Mouse (Mus musculus): Measurements from ENCODE around the gene Lhfp. TPM values are rescaled to one million over a fixed set of nuclear protein-coding genes. Genes with fewer than 3 reads are reported as not detected.

Lhfp gene
- total and polyA plus RNA-seq, 2 experiments, result 10.6 to 15.3 TPM

- TF ChIP-seq CTCF (IDR thresholded peaks at IDR 0.05; ENCODE audit: low read depth, low read length) (no peak), POLR2A (IDR thresholded peaks at IDR 0.05; ENCODE audit: extremely low read depth, insufficient read depth, low read length) (no peak)
- no peak for DNase-seq (ENCODE audit: extremely low read depth, low read depth, low spot score)
- Histone ChIP-seq H3K27ac (replicated peaks; ENCODE audit: insufficient read depth, low read depth, low read length) (no peak overlapping the region), H3K36me3 (ENCODE audit: control insufficient read depth, insufficient read depth, low read length) (no peaks in the 10 kb centered on the region), H3K27me3 (ENCODE audit: control insufficient read depth, insufficient read depth, low read length) (no peaks in the 10 kb centered on the region), H3K4me3 (ENCODE audit: insufficient read depth, low read depth, low read length) (no peak overlapping the region), H3K79me2 (ENCODE audit: control insufficient read depth, insufficient read depth, low read length) (no peaks in the 10 kb centered on the region), H3K4me1 (ENCODE audit: control insufficient read depth, insufficient read depth, low read length) (no peaks in the 10 kb centered on the region), H3K9ac (ENCODE audit: low read depth, low read length) (no peak overlapping the region)
- 86% methylated on average over 6 of the region's 6 CpGs for WGBS
Measured at GRCm38 (mm10) chr3:53119978-53120377, 78.7 kb downstream of the Lhfp start.

- Histone ChIP-seq H3K79me2 (ENCODE audit: control insufficient read depth, insufficient read depth, low read length) (no peaks in the 10 kb centered on the region), H3K9ac (ENCODE audit: low read depth, low read length) (no peak overlapping the region), H3K4me1 (ENCODE audit: control insufficient read depth, insufficient read depth, low read length) (no peaks in the 10 kb centered on the region), H3K36me3 (ENCODE audit: control insufficient read depth, insufficient read depth, low read length) (no peaks in the 10 kb centered on the region), H3K27ac (replicated peaks; ENCODE audit: insufficient read depth, low read depth, low read length) (no peak overlapping the region), H3K27me3 (ENCODE audit: control insufficient read depth, insufficient read depth, low read length) (no peaks in the 10 kb centered on the region), H3K4me3 (ENCODE audit: insufficient read depth, low read depth, low read length) (no peak overlapping the region)
- no peak for DNase-seq (ENCODE audit: extremely low read depth, low read depth, low spot score)
- TF ChIP-seq CTCF (IDR thresholded peaks at IDR 0.05; ENCODE audit: low read depth, low read length), result no peak
- TF ChIP-seq POLR2A (IDR thresholded peaks at IDR 0.05; ENCODE audit: extremely low read depth, insufficient read depth, low read length), result no peak
- 87% methylated on average over 8 of the region's 8 CpGs for WGBS
Measured at GRCm38 (mm10) chr3:53125495-53125894, 84.2 kb downstream of the Lhfp start.

- TF ChIP-seq CTCF (IDR thresholded peaks at IDR 0.05; ENCODE audit: low read depth, low read length) (no peak), POLR2A (IDR thresholded peaks at IDR 0.05; ENCODE audit: extremely low read depth, insufficient read depth, low read length) (no peak)
- no peak overlapping the region for H3K27ac ChIP-seq (replicated peaks; ENCODE audit: insufficient read depth, low read depth, low read length)
- H3K4me1 ChIP-seq (ENCODE audit: control insufficient read depth, insufficient read depth, low read length), result no peaks in the 10 kb centered on the region
- no peaks in the 10 kb centered on the region for H3K36me3 ChIP-seq (ENCODE audit: control insufficient read depth, insufficient read depth, low read length)
- H3K79me2 ChIP-seq (ENCODE audit: control insufficient read depth, insufficient read depth, low read length), result no peaks in the 10 kb centered on the region
- DNase-seq (ENCODE audit: extremely low read depth, low read depth, low spot score), result no peak
- H3K9ac ChIP-seq (ENCODE audit: low read depth, low read length), result no peak overlapping the region
- no peak overlapping the region for H3K4me3 ChIP-seq (ENCODE audit: insufficient read depth, low read depth, low read length)
- H3K27me3 ChIP-seq (ENCODE audit: control insufficient read depth, insufficient read depth, low read length), result no peaks in the 10 kb centered on the region
- 89% methylated on average over 2 of the region's 2 CpGs for WGBS
Measured at GRCm38 (mm10) chr3:53138785-53139184, 97.5 kb downstream of the Lhfp start.

GRCm38 (mm10) chr3:53139205-53139604 is 97.9 kb downstream of the Lhfp start:
- TF ChIP-seq POLR2A (IDR thresholded peaks at IDR 0.05; ENCODE audit: extremely low read depth, insufficient read depth, low read length), result no peak
- TF ChIP-seq CTCF (IDR thresholded peaks at IDR 0.05; ENCODE audit: low read depth, low read length), result no peak
- H3K9ac ChIP-seq (ENCODE audit: low read depth, low read length), result no peak overlapping the region
- DNase-seq (ENCODE audit: extremely low read depth, low read depth, low spot score), result no peak
- H3K36me3 ChIP-seq (ENCODE audit: control insufficient read depth, insufficient read depth, low read length), result no peaks in the 10 kb centered on the region
- no peak overlapping the region for H3K4me3 ChIP-seq (ENCODE audit: insufficient read depth, low read depth, low read length)
- no peaks in the 10 kb centered on the region for H3K79me2 ChIP-seq (ENCODE audit: control insufficient read depth, insufficient read depth, low read length)
- no peaks in the 10 kb centered on the region for H3K4me1 ChIP-seq (ENCODE audit: control insufficient read depth, insufficient read depth, low read length)
- no peak overlapping the region for H3K27ac ChIP-seq (replicated peaks; ENCODE audit: insufficient read depth, low read depth, low read length)
- H3K27me3 ChIP-seq (ENCODE audit: control insufficient read depth, insufficient read depth, low read length), result no peaks in the 10 kb centered on the region

GRCm38 (mm10) chr3:53139642-53140041 is 98.3 kb downstream of the Lhfp start:
- no peaks in the 10 kb centered on the region for H3K36me3 ChIP-seq (ENCODE audit: control insufficient read depth, insufficient read depth, low read length)
- WGBS, result 83% methylated on average over 5 of the region's 5 CpGs
- H3K27ac ChIP-seq (replicated peaks; ENCODE audit: insufficient read depth, low read depth, low read length), result no peak overlapping the region
- no peak overlapping the region for H3K4me3 ChIP-seq (ENCODE audit: insufficient read depth, low read depth, low read length)
- TF ChIP-seq CTCF (IDR thresholded peaks at IDR 0.05; ENCODE audit: low read depth, low read length) (no peak), POLR2A (IDR thresholded peaks at IDR 0.05; ENCODE audit: extremely low read depth, insufficient read depth, low read length) (no peak)
- no peaks in the 10 kb centered on the region for H3K27me3 ChIP-seq (ENCODE audit: control insufficient read depth, insufficient read depth, low read length)
- no peaks in the 10 kb centered on the region for H3K79me2 ChIP-seq (ENCODE audit: control insufficient read depth, insufficient read depth, low read length)
- no peak overlapping the region for H3K9ac ChIP-seq (ENCODE audit: low read depth, low read length)
- no peaks in the 10 kb centered on the region for H3K4me1 ChIP-seq (ENCODE audit: control insufficient read depth, insufficient read depth, low read length)
- DNase-seq (ENCODE audit: extremely low read depth, low read depth, low spot score), result no peak

GRCm38 (mm10) chr3:53142528-53142927 is 101.2 kb downstream of the Lhfp start:
- H3K4me1 ChIP-seq (ENCODE audit: control insufficient read depth, insufficient read depth, low read length), result no peaks in the 10 kb centered on the region
- no peak overlapping the region for H3K4me3 ChIP-seq (ENCODE audit: insufficient read depth, low read depth, low read length)
- no peak overlapping the region for H3K27ac ChIP-seq (replicated peaks; ENCODE audit: insufficient read depth, low read depth, low read length)
- H3K79me2 ChIP-seq (ENCODE audit: control insufficient read depth, insufficient read depth, low read length), result no peaks in the 10 kb centered on the region
- H3K9ac ChIP-seq (ENCODE audit: low read depth, low read length), result no peak overlapping the region
- TF ChIP-seq POLR2A (IDR thresholded peaks at IDR 0.05; ENCODE audit: extremely low read depth, insufficient read depth, low read length), result no peak
- WGBS, result 81% methylated on average over 9 of the region's 9 CpGs
- no peaks in the 10 kb centered on the region for H3K27me3 ChIP-seq (ENCODE audit: control insufficient read depth, insufficient read depth, low read length)
- DNase-seq (ENCODE audit: extremely low read depth, low read depth, low spot score), result no peak
- no peaks in the 10 kb centered on the region for H3K36me3 ChIP-seq (ENCODE audit: control insufficient read depth, insufficient read depth, low read length)
